Mouse (Mus musculus) neural tube, embryonic 14.5 days (tissue): ENCODE results near the gene Supt20. TPM values are rescaled to one million over a fixed set of nuclear protein-coding genes. Genes with fewer than 3 reads are reported as not detected.
"Not testable (repeated sequence)": the region's sequence is repeated elsewhere in the genome, so short reads cannot be mapped to it uniquely, and the experiment has no call there.

Experiments used
- ATAC-seq: fragments of 200-750 bp; cut with Nextera tagmentation; 2 replicates; pipeline ENCODE4 v1.8.0; 2017; ENCODE audit warnings: low read depth, mild to moderate bottlenecking, moderate TSS enrichment, moderate library complexity
- H3K27ac ChIP-seq: fragments of 300-500 bp; sonication (generic); 2 replicates; pipeline ENCODE4 v1.5.1; 2014; ENCODE audit warnings: low read depth, mild to moderate bottlenecking, control low read depth, low read length, moderate library complexity, mixed read lengths
- H3K27me3 ChIP-seq: fragments of 300-500 bp; sonication (generic); 2 replicates; pipeline ENCODE4 v1.6.1; 2014; ENCODE audit warnings: low read length; ENCODE audit not compliant: control insufficient read depth, insufficient read depth
- H3K36me3 ChIP-seq: fragments of 300-500 bp; sonication (generic); 2 replicates; pipeline ENCODE4 v1.6.1; 2014; ENCODE audit warnings: low read length, mixed read lengths; ENCODE audit not compliant: control insufficient read depth, insufficient read depth
- H3K4me1 ChIP-seq: fragments of 300-500 bp; sonication (generic); 2 replicates; pipeline ENCODE4 v1.6.1; 2014; ENCODE audit warnings: low read length; ENCODE audit not compliant: control insufficient read depth, insufficient read depth
- H3K4me2 ChIP-seq: fragments of 300-500 bp; sonication (generic); 2 replicates; pipeline ENCODE4 v1.6.1; 2014; ENCODE audit warnings: mild to moderate bottlenecking, low read depth, low read length, control low read depth
- H3K4me3 ChIP-seq: fragments of 300-500 bp; sonication (generic); 2 replicates; pipeline ENCODE4 v1.5.1; 2014; ENCODE audit warnings: low read depth, low read length, control low read depth, mixed read lengths
- H3K9ac ChIP-seq: fragments of 300-500 bp; sonication (generic); replicated peaks from 2 replicates; pipeline ENCODE4 v1.6.1; 2014; ENCODE audit warnings: low read depth, mild to moderate bottlenecking, control low read depth, low read length, mixed read lengths
- H3K9me3 ChIP-seq: fragments of 300-500 bp; sonication (generic); 2 replicates; pipeline ENCODE4 v1.6.1; 2016; ENCODE audit warnings: low read length; ENCODE audit not compliant: control insufficient read depth
- WGBS: fragments of 180-500 bp; shearing (Covaris S2); extraction: QIAGEN DNeasy Blood & Tissue Kit; methylation state at CpG from one replicate; pipeline ENCODE4 v1.1.7; 2014; 5-methylcytosine and 5-hydroxymethylcytosine counted together
- polyA plus RNA-seq: library from polyadenylated mRNA; unstranded; fragments of >200 nt; fragmentation: Nextera tagmentation; extraction: Ambion mirVana; gene quantifications from 2 replicates; pipeline ENCODE4 v1.2.1, GENCODE M21; 2014

Supt20 gene
- polyA plus RNA-seq, 1 experiment from 2014 or later, result 92.3 TPM

- ATAC-seq, result no peak
- Histone ChIP-seq H3K27me3 (no peaks in the 10 kb centered on the region), H3K4me3 (no peak overlapping the region), H3K9me3 (no peaks in the 10 kb centered on the region), H3K9ac (no peak overlapping the region), H3K4me1 (no peaks in the 10 kb centered on the region), H3K27ac (no peak overlapping the region), H3K4me2 (no peak overlapping the region), H3K36me3 (no peaks in the 10 kb centered on the region)
- 63% methylated on average over 2 of the region's 2 CpGs for WGBS
Measured at GRCm38 (mm10) chr3:54689091-54689490, 3.5 kb upstream of the Supt20 start.

GRCm38 (mm10) chr3:54693056-54693415, 429 bp downstream of the Supt20 start:
- peak overlapping the region; percentile 61 for H3K4me3 ChIP-seq
- H3K9me3 ChIP-seq, result no peaks in the 10 kb centered on the region
- H3K4me1 ChIP-seq, result no peaks in the 10 kb centered on the region
- H3K27ac ChIP-seq, result peak overlapping the region; percentile 24; the same call in 1 of the 2 replicates
- peak overlapping the region; percentile 52 for H3K9ac ChIP-seq
- WGBS, result under 1% methylated on average over 8 of the region's 8 CpGs
- H3K4me2 ChIP-seq, result peak overlapping the region; percentile 43
- peaks cover 7% of the 10 kb centered on the region; the same call in 1 of the 2 replicates for H3K36me3 ChIP-seq
- ATAC-seq, result no peak; the same call in none of the 2 replicates
- no peaks in the 10 kb centered on the region for H3K27me3 ChIP-seq

- no peak overlapping the region for H3K27ac ChIP-seq
- no peaks in the 10 kb centered on the region for H3K27me3 ChIP-seq
- no peak overlapping the region for H3K4me2 ChIP-seq
- H3K36me3 ChIP-seq, result peaks cover 19% of the 10 kb centered on the region
- 88% methylated on average over 5 of the region's 5 CpGs for WGBS
- no peaks in the 10 kb centered on the region for H3K4me1 ChIP-seq
- no peaks in the 10 kb centered on the region for H3K9me3 ChIP-seq
- no peak overlapping the region for H3K9ac ChIP-seq
- H3K4me3 ChIP-seq, result no peak overlapping the region
- ATAC-seq, result no peak
Measured at GRCm38 (mm10) chr3:54699759-54700301, 7.2 kb downstream of the Supt20 start.

- not testable (repeated sequence) for H3K4me1 ChIP-seq, ATAC-seq, H3K4me2 ChIP-seq, H3K4me3 ChIP-seq, H3K27ac ChIP-seq, H3K9ac ChIP-seq, H3K9me3 ChIP-seq, H3K27me3 ChIP-seq
- 98% methylated on average over 8 of the region's 8 CpGs for WGBS
- H3K36me3 ChIP-seq, result peaks cover 36% of the 10 kb centered on the region
Measured at GRCm38 (mm10) chr3:54704106-54704505, 11.5 kb downstream of the Supt20 start.

GRCm38 (mm10) chr3:54708972-54709371, 16.4 kb downstream of the Supt20 start:
- H3K36me3 ChIP-seq, result peaks cover 44% of the 10 kb centered on the region
- no peak overlapping the region for H3K9ac ChIP-seq
- H3K4me3 ChIP-seq, result no peak overlapping the region
- H3K27ac ChIP-seq, result no peak overlapping the region
- no peak for ATAC-seq
- H3K27me3 ChIP-seq, result no peaks in the 10 kb centered on the region
- H3K4me1 ChIP-seq, result no peaks in the 10 kb centered on the region
- no peak overlapping the region for H3K4me2 ChIP-seq
- no peaks in the 10 kb centered on the region for H3K9me3 ChIP-seq
- 92% methylated on average over 9 of the region's 9 CpGs for WGBS

GRCm38 (mm10) chr3:54714253-54714652, 21.6 kb downstream of the Supt20 start, which contains the start of gene Gm21958:
Gene Gm21958 (minus strand): TSS chr3:54714353.
- no peak for ATAC-seq
- Histone ChIP-seq H3K9ac (no peak within 1 kb of the TSS), H3K27me3 (no peaks in the 10 kb centered on the region), H3K9me3 (no peaks in the 10 kb centered on the region), H3K36me3 (peaks cover 51% of the 10 kb centered on the region), H3K4me1 (no peaks in the 10 kb centered on the region), H3K4me2 (no peak within 1 kb of the TSS), H3K27ac (no peak within 1 kb of the TSS), H3K4me3 (no peak within 1 kb of the TSS)
- 93% methylated on average over 6 of the region's 6 CpGs for WGBS

- no peaks in the 10 kb centered on the region for H3K27me3 ChIP-seq
- WGBS, result 94% methylated on average over 6 of the region's 6 CpGs
Measured at GRCm38 (mm10) chr3:54715461-54715860, 22.9 kb downstream of the Supt20 start.

GRCm38 (mm10) chr3:54717348-54717747, 24.7 kb downstream of the Supt20 start:
- Histone ChIP-seq H3K9me3 (no peaks in the 10 kb centered on the region), H3K9ac (no peak overlapping the region), H3K4me1 (no peaks in the 10 kb centered on the region), H3K4me2 (no peak overlapping the region), H3K27me3 (no peaks in the 10 kb centered on the region), H3K4me3 (no peak overlapping the region), H3K27ac (no peak overlapping the region), H3K36me3 (peaks cover 46% of the 10 kb centered on the region)
- no peak; the same call in 1 of the 2 replicates for ATAC-seq
- 71% methylated on average over 6 of the region's 6 CpGs for WGBS

More at GRCm38 (mm10) chr3:54715461-54715860, 22.9 kb downstream of the Supt20 start:
- Histone ChIP-seq H3K4me2 (no peak overlapping the region), H3K9ac (no peak overlapping the region), H3K9me3 (no peaks in the 10 kb centered on the region), H3K36me3 (peaks cover 43% of the 10 kb centered on the region), H3K4me3 (no peak overlapping the region), H3K4me1 (no peaks in the 10 kb centered on the region), H3K27ac (no peak overlapping the region)
- no peak for ATAC-seq

GRCm38 (mm10) chr3:54718947-54719346, 26.3 kb downstream of the Supt20 start:
- Histone ChIP-seq H3K9ac (no peak overlapping the region), H3K27ac (no peak overlapping the region), H3K4me2 (no peak overlapping the region), H3K27me3 (no peaks in the 10 kb centered on the region), H3K36me3 (peaks cover 46% of the 10 kb centered on the region), H3K4me3 (no peak overlapping the region), H3K4me1 (no peaks in the 10 kb centered on the region), H3K9me3 (no peaks in the 10 kb centered on the region)
- 66% methylated on average over 3 of the region's 3 CpGs for WGBS
- no peak for ATAC-seq
